Mouse (Mus musculus) cerebellum, adult 9-11 months (tissue): ENCODE results near the gene Pitpnm3.

Experiments
- DNase-seq: peaks from one replicate; pipeline ENCODE4 v3.0.0; 2022

Pitpnm3 gene

GRCm38 (mm10) chr11:72014674-72015073 is 120.9 kb downstream of the Pitpnm3 start:
- no peak for DNase-seq

- DNase-seq, result no peak
These were observed 123.6 kb downstream of the Pitpnm3 start for GRCm38 (mm10) chr11:72011955-72012354.

- DNase-seq, result no peak
These were observed 124.4 kb downstream of the Pitpnm3 start for GRCm38 (mm10) chr11:72010940-72011722.

- no peak for DNase-seq
These were observed 125.2 kb downstream of the Pitpnm3 start for GRCm38 (mm10) chr11:72010367-72010766.

GRCm38 (mm10) chr11:72005547-72005946 is 130.0 kb downstream of the Pitpnm3 start:
- no peak for DNase-seq

- DNase-seq, result peak; percentile 45
These were observed 132.4 kb downstream of the Pitpnm3 start for GRCm38 (mm10) chr11:72003171-72003570.

GRCm38 (mm10) chr11:72002138-72002853 is 133.3 kb downstream of the Pitpnm3 start:
- DNase-seq, result peak; percentile 44

GRCm38 (mm10) chr11:72000194-72000593 is 135.4 kb downstream of the Pitpnm3 start:
- no peak for DNase-seq
